ENCODE assay signal across 8 mouse cellular contexts in the genomic region with DNA sequence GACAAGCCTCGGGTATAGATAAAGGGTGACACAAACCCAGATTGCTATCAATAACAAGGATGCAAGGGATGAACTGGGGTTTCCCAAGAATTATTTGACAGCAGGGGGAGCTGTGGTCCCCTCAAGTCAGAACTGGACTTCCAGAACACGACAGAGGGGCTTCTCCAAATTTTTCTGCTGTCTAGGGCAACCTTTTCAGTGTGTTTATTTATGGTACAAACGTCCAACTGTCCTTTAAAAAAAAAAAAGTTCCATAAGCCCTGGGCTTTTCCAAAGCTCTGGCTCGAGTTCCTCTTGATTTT. TPM values are rescaled to one million over a fixed set of nuclear protein-coding genes. Genes with fewer than 3 reads are reported as not detected.
DNase-seq lines count a peak whose midpoint lies in the region; ATAC-seq and TF ChIP-seq lines count a peak whose summit lies in the region.

No protein-coding gene starts in this region.

- DNase-seq in left cerebral cortex, postnatal 4 days, result peak; percentile 50
- no peak for DNase-seq in left cerebral cortex, adult 8-10 months (ENCODE audit: low spot score in 2 of 2)
- DNase-seq in brain, embryonic 14.5 days (ENCODE audit: low read depth), result peak; percentile 69
- DNase-seq in limb, embryonic 11.5 days (ENCODE audit: low spot score), result peak; percentile 27
- no peak for DNase-seq in neural tube, embryonic 11.5 days (ENCODE audit: low spot score)
- no peak for DNase-seq in urinary bladder, adult 2 months (ENCODE audit: low spot score)
- DNase-seq in urinary bladder, postnatal 14 days (ENCODE audit: low spot score), result no peak

- WGBS in forebrain, embryonic 15.5 days, result 3% methylated on average over 4 of the region's 4 CpGs
- 9% methylated on average over 4 of the region's 4 CpGs for WGBS in limb, embryonic 11.5 days
- WGBS in neural tube, embryonic 11.5 days, result 2% methylated on average over 4 of the region's 4 CpGs

- TF ChIP-seq POLR2A in brain, embryonic 14.5 days (IDR thresholded peaks at IDR 0.05; ENCODE audit: borderline replicate concordance, extremely low read depth, insufficient read depth, insufficient read length, poor library complexity, severe bottlenecking), result no peak

- H3K9me3 ChIP-seq in forebrain, embryonic 15.5 days, result no peaks in the 10 kb centered on the region
- H3K9me3 ChIP-seq in limb, embryonic 11.5 days (ENCODE audit: control insufficient read depth, low read length), result no peaks in the 10 kb centered on the region
- no peaks in the 10 kb centered on the region for H3K9me3 ChIP-seq in neural tube, embryonic 11.5 days (ENCODE audit: control insufficient read depth, low read length)

- TF ChIP-seq CTCF in brain, embryonic 14.5 days (IDR thresholded peaks at IDR 0.05; ENCODE audit: borderline replicate concordance, extremely low read depth, insufficient read depth, insufficient read length), result peak; percentile 55; the same call in 1 of the 2 replicates

- no peak for ATAC-seq in forebrain, embryonic 15.5 days (replicated peaks)
- ATAC-seq in limb, embryonic 11.5 days (ENCODE audit: insufficient number of reproducible peaks, low FRiP score, low TSS enrichment, low read depth), result no peak
- no peak for ATAC-seq in neural tube, embryonic 11.5 days (ENCODE audit: insufficient read depth, low FRiP score, low TSS enrichment)

- H3K4me2 ChIP-seq in forebrain, embryonic 15.5 days (replicated peaks), result peak overlapping the region; percentile 71
- peak overlapping the region; percentile 93; the same call in 1 of the 2 replicates for H3K4me2 ChIP-seq in limb, embryonic 11.5 days (ENCODE audit: low read depth, severe bottlenecking)
- peak overlapping the region; percentile 91 for H3K4me2 ChIP-seq in neural tube, embryonic 11.5 days (ENCODE audit: low read depth)

- intact Hi-C loops in left cerebral cortex, postnatal 4 days (cut with DNase I), result loop anchor here (5.0 kb wide), 1 partner anchor 126 kb away; no protein-coding TSS in a partner anchor

- peaks cover 64% of the 10 kb centered on the region for H3K4me1 ChIP-seq in forebrain, embryonic 15.5 days
- H3K4me1 ChIP-seq in limb, embryonic 11.5 days (ENCODE audit: control insufficient read depth, insufficient read depth, low read length), result peaks cover 22% of the 10 kb centered on the region
- peaks cover 33% of the 10 kb centered on the region for H3K4me1 ChIP-seq in neural tube, embryonic 11.5 days (ENCODE audit: control insufficient read depth, insufficient read depth, low read length)

- H3K27me3 ChIP-seq in forebrain, embryonic 15.5 days, result no peaks in the 10 kb centered on the region
- H3K27me3 ChIP-seq in limb, embryonic 11.5 days (ENCODE audit: control insufficient read depth, insufficient read depth, low read length), result no peaks in the 10 kb centered on the region
- H3K27me3 ChIP-seq in neural tube, embryonic 11.5 days (ENCODE audit: control insufficient read depth, insufficient read depth, low read length), result no peaks in the 10 kb centered on the region

- peak overlapping the region; percentile 57 for H3K27ac ChIP-seq in forebrain, embryonic 15.5 days (replicated peaks)
- H3K27ac ChIP-seq in limb, embryonic 11.5 days (replicated peaks; ENCODE audit: low read depth, low read length), result no peak overlapping the region
- no peak overlapping the region for H3K27ac ChIP-seq in neural tube, embryonic 11.5 days (ENCODE audit: low read depth, low read length)

- H3K4me3 ChIP-seq in forebrain, embryonic 15.5 days, result peak overlapping the region; percentile 88
- no peak overlapping the region for H3K4me3 ChIP-seq in limb, embryonic 11.5 days (ENCODE audit: low read depth, low read length)
- H3K4me3 ChIP-seq in neural tube, embryonic 11.5 days (ENCODE audit: low read depth, low read length), result peak overlapping the region; percentile 81

- H3K9ac ChIP-seq in forebrain, embryonic 15.5 days (replicated peaks), result peak overlapping the region; percentile 76
- no peak overlapping the region for H3K9ac ChIP-seq in limb, embryonic 11.5 days (ENCODE audit: low read length)
- peak overlapping the region; percentile 37 for H3K9ac ChIP-seq in neural tube, embryonic 11.5 days (ENCODE audit: low read length)

- no peaks in the 10 kb centered on the region for H3K36me3 ChIP-seq in forebrain, embryonic 15.5 days
- H3K36me3 ChIP-seq in limb, embryonic 11.5 days (ENCODE audit: control insufficient read depth, insufficient read depth, low read length), result no peaks in the 10 kb centered on the region
- no peaks in the 10 kb centered on the region for H3K36me3 ChIP-seq in neural tube, embryonic 11.5 days (ENCODE audit: control insufficient read depth, insufficient read depth, low read length)

RNA-seq across cellular contexts. Expression of a gene that starts 1.7 kb away (rescaled TPM):
- 10 to 100 TPM; 80.2 to 88.1 TPM for total RNA-seq in left cerebral cortex, postnatal 4 days (2021)
- total RNA-seq in left cerebral cortex, adult 8-10 months (2022), result 10 to 100 TPM; 58.8 to 68.2 (median 62.5) TPM
- polyA plus RNA-seq in brain, embryonic 14.5 days (2012; rRNA removed), result 32.3 and 34.0 TPM in 2 replicates
- 58.7 and 59.1 TPM in 2 replicates for polyA plus RNA-seq in forebrain, embryonic 15.5 days (2015; fragmentation: Nextera tagmentation; extraction: Ambion mirVana)
- 7.4 and 7.7 TPM in 2 replicates for polyA plus RNA-seq in limb, embryonic 11.5 days (2014; fragmentation: Nextera tagmentation; extraction: Ambion mirVana)
- polyA plus RNA-seq in neural tube, embryonic 11.5 days (2014; fragmentation: Nextera tagmentation; extraction: Ambion mirVana), result 20.3 and 26.1 TPM in 2 replicates
- polyA plus RNA-seq in urinary bladder, adult 2 months (2012; rRNA removed), result 43.6 and 57.6 TPM in 2 replicates

RNA-seq across cellular contexts. Expression of a gene that starts 40.4 kb away (rescaled TPM):
- 10 to 100 TPM; 28.3 to 30.3 TPM for total RNA-seq in left cerebral cortex, postnatal 4 days (2021)
- 10 to 100 TPM; 29.9 to 37.3 (median 33.4) TPM for total RNA-seq in left cerebral cortex, adult 8-10 months (2022)
- 9.3 and 11.6 TPM in 2 replicates for polyA plus RNA-seq in brain, embryonic 14.5 days (2012; rRNA removed)
- 48.9 and 53.2 TPM in 2 replicates for polyA plus RNA-seq in forebrain, embryonic 15.5 days (2015; fragmentation: Nextera tagmentation; extraction: Ambion mirVana)
- polyA plus RNA-seq in limb, embryonic 11.5 days (2014; fragmentation: Nextera tagmentation; extraction: Ambion mirVana), result 33.9 and 36.2 TPM in 2 replicates
- 44.8 and 46.0 TPM in 2 replicates for polyA plus RNA-seq in neural tube, embryonic 11.5 days (2014; fragmentation: Nextera tagmentation; extraction: Ambion mirVana)
- 4.2 and 4.6 TPM in 2 replicates for polyA plus RNA-seq in urinary bladder, adult 2 months (2012; rRNA removed)

RNA-seq across cellular contexts. Expression of a gene that starts 40.5 kb away (rescaled TPM):
- 1 to 10 TPM; 5.3 to 6.0 TPM for total RNA-seq in left cerebral cortex, postnatal 4 days (2021)
- total RNA-seq in left cerebral cortex, adult 8-10 months (2022), result 1 to 10 TPM; 5.3 to 6.3 (median 5.9) TPM
- polyA plus RNA-seq in brain, embryonic 14.5 days (2012; rRNA removed), result 4.9 and 5.0 TPM in 2 replicates
- 11.4 and 12.7 TPM in 2 replicates for polyA plus RNA-seq in forebrain, embryonic 15.5 days (2015; fragmentation: Nextera tagmentation; extraction: Ambion mirVana)
- 9.7 and 10.7 TPM in 2 replicates for polyA plus RNA-seq in limb, embryonic 11.5 days (2014; fragmentation: Nextera tagmentation; extraction: Ambion mirVana)
- polyA plus RNA-seq in neural tube, embryonic 11.5 days (2014; fragmentation: Nextera tagmentation; extraction: Ambion mirVana), result 11.6 and 11.7 TPM in 2 replicates
- polyA plus RNA-seq in urinary bladder, adult 2 months (2012; rRNA removed), result 3.2 and 4.0 TPM in 2 replicates

RNA-seq across cellular contexts. Expression of a gene that starts 54.5 kb away (rescaled TPM):
- total RNA-seq in left cerebral cortex, postnatal 4 days (2021), result not detected
- total RNA-seq in left cerebral cortex, adult 8-10 months (2022), result not detected
- not detected in 2 replicates for polyA plus RNA-seq in brain, embryonic 14.5 days (2012; rRNA removed)
- polyA plus RNA-seq in forebrain, embryonic 15.5 days (2015; fragmentation: Nextera tagmentation; extraction: Ambion mirVana), result not detected in 2 replicates
- polyA plus RNA-seq in limb, embryonic 11.5 days (2014; fragmentation: Nextera tagmentation; extraction: Ambion mirVana), result 0.40 TPM in 1 of 2 replicates, not detected in the other
- polyA plus RNA-seq in neural tube, embryonic 11.5 days (2014; fragmentation: Nextera tagmentation; extraction: Ambion mirVana), result not detected in 2 replicates
- not detected in 2 replicates for polyA plus RNA-seq in urinary bladder, adult 2 months (2012; rRNA removed)

RNA-seq across cellular contexts. Expression of a gene that starts 54.5 kb away (rescaled TPM):
- 10 to 100 TPM; 20.4 to 21.5 TPM for total RNA-seq in left cerebral cortex, postnatal 4 days (2021)
- total RNA-seq in left cerebral cortex, adult 8-10 months (2022), result 10 to 100 TPM; 12.7 to 15.0 (median 13.4) TPM
- 21.9 and 24.1 TPM in 2 replicates for polyA plus RNA-seq in brain, embryonic 14.5 days (2012; rRNA removed)
- 42.4 and 45.4 TPM in 2 replicates for polyA plus RNA-seq in forebrain, embryonic 15.5 days (2015; fragmentation: Nextera tagmentation; extraction: Ambion mirVana)
- 43.7 and 43.9 TPM in 2 replicates for polyA plus RNA-seq in limb, embryonic 11.5 days (2014; fragmentation: Nextera tagmentation; extraction: Ambion mirVana)
- 37.8 and 41.2 TPM in 2 replicates for polyA plus RNA-seq in neural tube, embryonic 11.5 days (2014; fragmentation: Nextera tagmentation; extraction: Ambion mirVana)
- 10.4 and 11.8 TPM in 2 replicates for polyA plus RNA-seq in urinary bladder, adult 2 months (2012; rRNA removed)

Comparison
In these comparisons a context has a peak if more than half of its experiments do, and no peak if none do; other contexts are left out.
1. DNase-seq: peak in left cerebral cortex, postnatal 4 days (single experiment), brain, embryonic 14.5 days (single experiment) and limb, embryonic 11.5 days (single experiment); none in left cerebral cortex, adult 8-10 months (0 of 2), neural tube, embryonic 11.5 days (single experiment), urinary bladder, adult 2 months (single experiment) and urinary bladder, postnatal 14 days (single experiment).
2. Peak in every context shown above with its lines, with median percentiles within 50 percentile points of each other: H3K4me2 ChIP-seq.